Mouse (Mus musculus) liver, embryonic 15.5 days (tissue): ENCODE results near the gene Copz2. TPM values are rescaled to one million over a fixed set of nuclear protein-coding genes. Genes with fewer than 3 reads are reported as not detected.

Experiments used
- ATAC-seq: fragments of 200-750 bp; cut with Nextera tagmentation; 2 replicates; pipeline ENCODE4 v1.8.0; 2017; ENCODE audit warnings: moderate number of reproducible peaks, mild to moderate bottlenecking, moderate library complexity; ENCODE audit not compliant: insufficient read depth
- H3K27ac ChIP-seq: fragments of 300-500 bp; sonication (generic); replicated peaks from 2 replicates; pipeline ENCODE4 v1.5.1; 2015; ENCODE audit warnings: mild to moderate bottlenecking, inconsistent platforms
- H3K27me3 ChIP-seq: fragments of 300-500 bp; sonication (generic); 2 replicates; pipeline ENCODE4 v1.6.1; 2015; ENCODE audit warnings: mild to moderate bottlenecking, inconsistent platforms
- H3K36me3 ChIP-seq: fragments of 300-500 bp; sonication (generic); replicated peaks from 2 replicates; pipeline ENCODE4 v1.6.1; 2015; ENCODE audit warnings: moderate library complexity, mild to moderate bottlenecking, inconsistent platforms
- H3K4me1 ChIP-seq: fragments of 300-500 bp; sonication (generic); replicated peaks from 2 replicates; pipeline ENCODE4 v1.6.1; 2015; ENCODE audit warnings: inconsistent platforms
- H3K4me2 ChIP-seq: fragments of 300-500 bp; sonication (generic); 2 replicates; pipeline ENCODE4 v1.6.1; 2015; ENCODE audit warnings: moderate library complexity, mild to moderate bottlenecking, inconsistent platforms
- H3K4me3 ChIP-seq: fragments of 300-500 bp; sonication (generic); replicated peaks from 2 replicates; pipeline ENCODE4 v1.5.1; 2015; ENCODE audit warnings: mild to moderate bottlenecking, inconsistent platforms
- H3K9ac ChIP-seq: fragments of 300-500 bp; sonication (generic); 2 replicates; pipeline ENCODE4 v1.6.1; 2015; ENCODE audit warnings: moderate library complexity, mild to moderate bottlenecking, inconsistent platforms
- H3K9me3 ChIP-seq: fragments of 300-500 bp; sonication (generic); replicated peaks from 2 replicates; pipeline ENCODE4 v1.6.1; 2016; ENCODE audit warnings: inconsistent platforms
- WGBS: fragments of 180-500 bp; shearing (Covaris S2); methylation state at CpG from one replicate; pipeline ENCODE4 v1.1.7; 2015; ENCODE audit warnings: mixed read lengths; ENCODE audit not compliant: insufficient replicate concordance; 5-methylcytosine and 5-hydroxymethylcytosine counted together
- polyA plus RNA-seq: library from polyadenylated mRNA; unstranded; fragments of >200 nt; fragmentation: Nextera tagmentation; extraction: Ambion mirVana; gene quantifications from 2 replicates; pipeline ENCODE4 v1.2.1, GENCODE M21; 2015

Copz2 gene
- polyA plus RNA-seq, 1 experiment from 2014 or later: 21.1 TPM

DNA sequence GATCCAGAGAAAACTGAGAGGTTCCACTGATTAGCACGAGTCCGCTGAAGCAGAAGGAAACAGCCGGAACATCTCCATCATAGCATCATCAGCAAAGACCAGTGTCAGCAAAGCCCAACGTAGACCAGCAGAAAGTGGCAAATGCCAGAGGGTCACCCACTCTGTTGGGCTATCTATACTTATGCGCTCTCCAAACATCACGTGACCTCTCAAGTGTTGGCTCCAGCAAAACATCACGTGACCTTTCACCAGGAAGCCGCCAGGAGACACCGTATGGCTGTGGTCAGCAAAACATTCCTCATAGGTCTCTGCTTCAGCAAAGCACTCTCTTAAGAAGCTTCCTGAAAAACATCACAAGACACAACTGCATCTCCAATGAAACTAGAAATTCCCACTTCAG, 30.6 kb downstream of the Copz2 start:
- no peaks in the 10 kb centered on the region for H3K36me3 ChIP-seq
- peak; percentile 18; the same call in 1 of the 2 replicates for ATAC-seq
- H3K4me1 ChIP-seq: peaks cover 11% of the 10 kb centered on the region
- H3K9me3 ChIP-seq: no peaks in the 10 kb centered on the region
- H3K27me3 ChIP-seq: peaks cover 55% of the 10 kb centered on the region
- WGBS: 62% methylated on average over 9 of the region's 9 CpGs
- H3K9ac ChIP-seq: no peak overlapping the region
- no peak overlapping the region for H3K27ac ChIP-seq
- H3K4me2 ChIP-seq: no peak overlapping the region
- no peak overlapping the region for H3K4me3 ChIP-seq

DNA sequence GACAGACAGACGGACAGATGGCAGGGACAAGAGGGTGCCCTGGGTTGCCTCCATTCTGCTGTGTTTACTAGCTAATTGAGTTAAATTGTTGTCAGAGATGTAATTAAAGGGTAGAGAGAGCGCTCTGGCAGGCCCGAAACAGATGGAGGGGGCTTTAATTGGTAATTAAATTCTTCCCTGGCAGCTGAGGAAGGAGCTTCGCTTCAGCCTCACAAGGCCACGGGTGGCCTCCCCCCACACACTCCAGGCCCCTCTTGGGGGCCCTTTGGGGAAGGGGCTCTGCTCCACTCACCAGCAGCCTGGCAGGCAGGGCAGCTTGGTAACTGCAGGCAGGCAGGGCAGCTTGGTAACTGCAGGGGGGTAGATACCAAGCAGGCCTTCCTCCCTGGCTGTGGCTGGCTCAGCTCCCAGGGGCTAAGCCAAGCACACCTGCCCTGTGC, 36.3 kb downstream of the Copz2 start:
- Histone ChIP-seq H3K27me3 (0 out of 2 replicates have a peak, but pooled peaks cover under 1% of the 10 kb centered on the region), H3K9me3 (no peaks in the 10 kb centered on the region), H3K9ac (no peak overlapping the region), H3K4me2 (no peak overlapping the region), H3K27ac (no peak overlapping the region), H3K4me1 (0 out of 2 replicates have a peak, but pooled peaks cover 8% of the 10 kb centered on the region), H3K4me3 (no peak overlapping the region), H3K36me3 (no peaks in the 10 kb centered on the region)
- no peak for ATAC-seq
- 61% methylated on average over 5 of the region's 5 CpGs for WGBS

DNA sequence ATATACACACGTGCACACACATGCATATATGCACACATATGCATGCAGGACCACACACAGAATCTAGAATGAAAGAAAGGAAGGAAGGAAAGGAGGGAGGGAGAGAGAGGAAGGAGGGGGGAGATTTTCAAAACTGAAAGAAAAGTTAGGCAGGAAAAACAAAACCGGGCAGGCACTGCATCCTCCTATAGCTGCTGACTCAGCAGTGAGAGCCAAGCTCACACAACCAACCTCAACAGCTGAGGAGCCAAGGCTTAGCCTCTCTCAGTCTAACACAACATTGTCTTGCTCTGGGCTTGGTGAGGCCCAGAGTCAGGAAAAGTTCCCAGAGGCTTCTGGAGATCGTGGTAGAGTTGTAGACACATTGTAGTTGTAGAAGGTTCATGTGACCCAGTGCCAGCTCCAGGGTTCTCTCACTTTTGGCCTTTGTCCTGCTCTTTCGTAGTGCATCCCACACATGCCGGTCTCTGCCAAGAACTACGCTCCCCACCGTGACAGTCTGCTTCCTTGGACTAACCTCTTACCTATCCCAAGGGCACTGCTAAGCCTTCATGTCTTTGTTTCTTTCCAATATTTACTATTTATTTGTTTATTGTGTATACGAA, 37.4 kb downstream of the Copz2 start:
- Histone ChIP-seq H3K27ac (no peak overlapping the region), H3K27me3 (no peaks in the 10 kb centered on the region), H3K4me2 (no peak overlapping the region), H3K36me3 (no peaks in the 10 kb centered on the region), H3K9ac (no peak overlapping the region), H3K4me1 (0 out of 2 replicates have a peak, but pooled peaks cover 8% of the 10 kb centered on the region), H3K4me3 (no peak overlapping the region), H3K9me3 (no peaks in the 10 kb centered on the region)
- WGBS: 59% methylated on average over 8 of the region's 8 CpGs
- ATAC-seq: no peak

DNA sequence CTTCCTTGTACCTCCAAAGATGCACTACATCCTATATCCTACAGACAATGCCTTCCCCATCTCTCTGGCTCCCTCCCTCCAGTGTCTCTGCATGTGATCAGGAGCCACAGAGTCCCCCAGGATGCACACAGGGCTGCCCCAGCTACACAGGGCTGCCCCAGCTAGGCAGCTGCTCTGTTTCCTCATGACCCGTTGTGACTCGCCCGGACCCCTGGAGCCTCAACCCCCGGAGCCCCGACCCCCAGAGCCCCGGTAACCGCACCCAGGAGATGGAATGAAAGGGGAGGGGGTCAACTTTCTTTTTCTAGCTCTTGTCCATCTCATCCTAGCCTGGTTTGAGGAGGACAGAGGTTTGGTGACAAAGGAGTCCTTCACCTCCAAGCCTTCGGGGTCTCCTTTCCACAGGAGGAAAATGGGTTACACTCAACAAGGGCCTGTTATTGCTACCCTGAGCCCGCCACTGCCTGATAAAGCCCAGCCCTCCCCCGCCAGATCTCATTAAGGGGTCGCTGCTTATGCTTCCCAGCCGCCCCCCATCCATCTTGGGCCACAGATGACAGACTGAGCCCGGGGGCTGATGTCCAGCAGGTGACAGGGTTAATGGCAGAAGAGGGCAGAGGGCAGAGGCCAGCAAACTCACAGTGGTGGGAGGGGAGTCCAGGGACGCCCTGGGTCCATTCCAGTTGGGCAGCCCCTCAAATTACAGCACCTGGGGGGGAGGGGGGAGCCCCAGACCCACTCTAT, 42.3 kb downstream of the Copz2 start:
- Histone ChIP-seq H3K27ac (no peak overlapping the region), H3K4me1 (no peaks in the 10 kb centered on the region), H3K36me3 (no peaks in the 10 kb centered on the region), H3K9ac (no peak overlapping the region), H3K9me3 (no peaks in the 10 kb centered on the region), H3K4me3 (no peak overlapping the region), H3K27me3 (0 out of 2 replicates have a peak, but pooled peaks cover 7% of the 10 kb centered on the region), H3K4me2 (no peak overlapping the region)
- ATAC-seq: no peak
- WGBS: 54% methylated on average over 14 of the region's 14 CpGs

GRCm38 (mm10) chr11:96893203-96893842, 43.7 kb downstream of the Copz2 start:
- Histone ChIP-seq H3K4me3 (no peak overlapping the region), H3K9ac (no peak overlapping the region), H3K9me3 (no peaks in the 10 kb centered on the region), H3K4me1 (no peaks in the 10 kb centered on the region), H3K27me3 (peaks cover 7% of the 10 kb centered on the region; the same call in 1 of the 2 replicates), H3K36me3 (no peaks in the 10 kb centered on the region), H3K27ac (no peak overlapping the region), H3K4me2 (no peak overlapping the region)
- ATAC-seq: no peak
- WGBS: 59% methylated on average over 11 of the region's 11 CpGs

GRCm38 (mm10) chr11:96895886-96896285, 46.2 kb downstream of the Copz2 start:
- no peak for ATAC-seq
- Histone ChIP-seq H3K27me3 (peaks cover 11% of the 10 kb centered on the region; the same call in 1 of the 2 replicates), H3K4me1 (no peaks in the 10 kb centered on the region), H3K36me3 (no peaks in the 10 kb centered on the region), H3K27ac (no peak overlapping the region), H3K9me3 (no peaks in the 10 kb centered on the region), H3K9ac (no peak overlapping the region), H3K4me2 (no peak overlapping the region), H3K4me3 (no peak overlapping the region)
- WGBS: 50% methylated on average over 4 of the region's 4 CpGs

- Histone ChIP-seq H3K9me3 (no peaks in the 10 kb centered on the region), H3K27ac (no peak overlapping the region), H3K27me3 (peaks cover 11% of the 10 kb centered on the region; the same call in 1 of the 2 replicates), H3K4me1 (no peaks in the 10 kb centered on the region), H3K4me2 (no peak overlapping the region), H3K4me3 (no peak overlapping the region), H3K9ac (no peak overlapping the region), H3K36me3 (no peaks in the 10 kb centered on the region)
- 56% methylated on average over 13 of the region's 13 CpGs for WGBS
- ATAC-seq: no peak
Observed at GRCm38 (mm10) chr11:96899449-96900306, 50.0 kb downstream of the Copz2 start.

GRCm38 (mm10) chr11:96901332-96901731, 51.7 kb downstream of the Copz2 start:
- WGBS: 72% methylated on average over 9 of the region's 9 CpGs
- Histone ChIP-seq H3K4me3 (no peak overlapping the region), H3K36me3 (no peaks in the 10 kb centered on the region), H3K27me3 (peaks cover 11% of the 10 kb centered on the region; the same call in 1 of the 2 replicates), H3K9me3 (no peaks in the 10 kb centered on the region), H3K4me1 (no peaks in the 10 kb centered on the region), H3K27ac (no peak overlapping the region), H3K9ac (no peak overlapping the region), H3K4me2 (no peak overlapping the region)
- no peak for ATAC-seq

- Histone ChIP-seq H3K27ac (no peak overlapping the region), H3K4me1 (peaks cover 10% of the 10 kb centered on the region; the same call in 1 of the 2 replicates), H3K4me3 (no peak overlapping the region), H3K36me3 (peaks cover 15% of the 10 kb centered on the region), H3K27me3 (peaks cover 11% of the 10 kb centered on the region; the same call in 1 of the 2 replicates), H3K4me2 (no peak overlapping the region), H3K9me3 (no peaks in the 10 kb centered on the region), H3K9ac (no peak overlapping the region)
- WGBS: 48% methylated on average over 16 of the region's 16 CpGs
- no peak for ATAC-seq
Observed at GRCm38 (mm10) chr11:96902639-96903635, 53.3 kb downstream of the Copz2 start.
